Mouse (Mus musculus): ENCODE data around the gene Atn1. TPM values are rescaled to one million over a fixed set of nuclear protein-coding genes. Genes with fewer than 3 reads are reported as not detected.

The Atn1 gene
- polyA plus RNA-seq, 1 experiment from 2014 or later, result 1.5 TPM

DNA sequence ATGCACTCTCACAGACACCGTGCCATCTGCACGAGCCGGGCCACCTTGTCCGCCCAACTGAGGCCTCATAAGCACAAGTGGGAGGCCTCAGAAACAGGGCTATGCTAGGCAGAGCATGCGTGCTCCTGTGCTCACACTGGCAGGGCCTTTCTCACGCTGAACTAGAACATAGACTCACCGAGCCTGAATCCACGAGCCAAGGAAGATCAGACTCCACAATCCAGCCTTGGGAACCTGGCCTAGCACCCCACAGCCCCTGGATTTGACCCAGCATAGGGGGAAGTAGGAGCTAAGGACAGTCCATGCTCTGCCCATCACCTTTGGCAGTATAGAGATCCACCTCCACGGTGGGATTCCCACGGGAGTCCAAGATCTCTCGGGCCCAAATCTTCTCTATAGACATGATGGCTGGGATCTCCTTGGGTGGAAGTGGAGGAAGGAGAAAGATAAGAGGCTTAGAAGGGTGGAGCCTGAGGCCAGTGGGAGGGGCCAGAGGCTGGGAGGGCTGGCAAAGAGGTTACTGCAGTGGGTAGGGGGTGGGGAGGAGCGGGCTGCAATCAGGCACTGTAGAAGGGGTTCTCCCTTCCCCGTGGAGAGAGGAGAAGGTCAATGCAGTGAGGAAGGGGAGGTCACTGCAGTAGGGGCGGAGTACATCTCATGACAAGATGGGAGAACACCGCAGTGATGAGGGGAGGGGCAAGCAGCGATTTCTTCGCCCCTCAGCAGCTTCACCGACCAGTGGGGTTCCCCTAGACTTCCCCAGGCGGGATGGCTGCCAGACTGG is 11.8 kb upstream of the Atn1 start:
- Histone ChIP-seq H3K27ac (no peak overlapping the region), H3K27me3 (peaks cover 74% of the 10 kb centered on the region), H3K4me2 (peak overlapping the region; percentile 68), H3K9me3 (replicated peaks) (no peaks in the 10 kb centered on the region), H3K36me3 (no peaks in the 10 kb centered on the region), H3K9ac (no peak overlapping the region), H3K4me3 (replicated peaks) (peak overlapping the region; percentile 52), H3K4me1 (replicated peaks) (peaks cover 20% of the 10 kb centered on the region)
- peak; percentile 39; the same call in 1 of the 2 replicates for ATAC-seq (ENCODE audit: low read depth)
- 26% methylated on average over 19 of the region's 19 CpGs for WGBS (ENCODE audit: insufficient replicate concordance)
- no peak for DNase-seq

DNA sequence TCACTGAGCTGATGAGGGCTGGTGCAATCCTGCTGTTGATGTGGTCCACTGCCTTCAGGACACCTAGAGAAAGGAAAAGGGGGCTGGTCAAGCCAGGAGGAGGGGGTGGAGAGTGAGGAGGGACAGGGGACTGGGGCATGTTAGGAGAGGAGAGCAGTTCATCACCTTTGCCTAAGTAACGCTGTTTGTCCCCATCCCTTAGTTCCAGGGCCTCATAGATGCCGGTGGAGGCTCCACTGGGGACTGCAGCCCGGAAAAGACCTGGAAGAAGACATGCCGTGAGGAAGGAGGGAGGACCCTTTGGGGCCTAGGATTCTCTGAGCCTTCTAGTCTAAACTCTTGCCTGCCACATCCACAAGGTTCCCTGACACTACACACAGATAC is 11.2 kb upstream of the Atn1 start:
- DNase-seq (no peak), ATAC-seq (ENCODE audit: low read depth) (no peak)
- Histone ChIP-seq H3K4me1 (replicated peaks) (peaks cover 20% of the 10 kb centered on the region), H3K4me2 (no peak overlapping the region), H3K9ac (no peak overlapping the region), H3K9me3 (replicated peaks) (no peaks in the 10 kb centered on the region), H3K36me3 (no peaks in the 10 kb centered on the region), H3K27me3 (peaks cover 79% of the 10 kb centered on the region), H3K4me3 (replicated peaks) (no peak overlapping the region), H3K27ac (no peak overlapping the region)
- 65% methylated on average over 4 of the region's 4 CpGs for WGBS (ENCODE audit: insufficient replicate concordance)

DNA sequence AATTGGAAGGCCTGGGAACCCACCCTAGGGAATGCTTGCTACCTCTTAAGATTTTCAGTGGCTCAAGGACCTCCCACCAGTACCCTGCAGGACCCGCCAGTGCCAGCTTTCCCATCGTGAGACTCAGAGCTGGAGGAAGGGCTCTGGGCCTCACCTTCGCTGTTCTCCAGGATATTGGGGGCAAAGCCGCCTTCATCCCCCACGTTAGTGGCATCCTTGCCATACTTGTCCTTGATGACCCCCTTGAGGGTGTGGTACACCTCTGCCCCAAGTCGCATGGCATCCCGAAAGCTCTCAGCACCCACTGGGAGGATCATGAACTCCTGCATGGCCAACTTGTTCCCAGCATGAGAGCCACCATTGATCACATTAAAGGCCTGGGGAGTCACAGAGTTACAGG is 9.6 kb upstream of the Atn1 start:
- Histone ChIP-seq H3K27ac (no peak overlapping the region), H3K27me3 (peaks cover 89% of the 10 kb centered on the region), H3K4me1 (replicated peaks) (peaks cover 20% of the 10 kb centered on the region), H3K9ac (no peak overlapping the region), H3K9me3 (replicated peaks) (no peaks in the 10 kb centered on the region), H3K4me2 (no peak overlapping the region), H3K4me3 (replicated peaks) (no peak overlapping the region), H3K36me3 (no peaks in the 10 kb centered on the region)
- WGBS (ENCODE audit: insufficient replicate concordance), result 69% methylated on average over 7 of the region's 7 CpGs
- ATAC-seq (ENCODE audit: low read depth), result no peak
- no peak for DNase-seq

DNA sequence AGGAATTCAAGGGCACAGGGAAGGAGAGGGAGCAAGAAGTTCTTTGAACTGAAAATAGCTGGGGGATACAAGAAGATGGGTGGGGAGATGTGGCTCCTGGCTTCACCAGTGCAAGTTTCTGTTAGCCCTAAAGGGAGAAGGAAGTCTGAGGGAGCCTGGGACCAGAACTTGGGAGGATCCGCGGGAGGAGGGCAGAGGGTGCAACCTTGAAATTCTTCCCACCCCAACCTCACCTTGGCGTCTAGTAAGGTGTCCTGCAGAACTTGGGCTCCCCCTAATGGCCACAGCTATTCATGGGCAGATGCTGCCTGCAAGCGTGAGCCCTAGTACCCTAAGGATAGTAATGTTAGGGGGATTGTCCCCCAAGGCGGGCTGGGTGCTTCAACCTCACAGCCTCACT is 2.9 kb upstream of the Atn1 start:
- Histone ChIP-seq H3K36me3 (no peaks in the 10 kb centered on the region), H3K4me1 (replicated peaks) (peaks cover 35% of the 10 kb centered on the region), H3K9me3 (replicated peaks) (no peaks in the 10 kb centered on the region), H3K27me3 (peaks cover 100% of the 10 kb centered on the region), H3K4me3 (replicated peaks) (no peak overlapping the region), H3K9ac (no peak overlapping the region), H3K4me2 (peak overlapping the region; percentile 23; the same call in 1 of the 2 replicates), H3K27ac (no peak overlapping the region)
- peak; percentile 36; the same call in 1 of the 2 replicates for ATAC-seq (ENCODE audit: low read depth)
- 0% methylated on average over 5 of the region's 5 CpGs for WGBS (ENCODE audit: insufficient replicate concordance)
- peak; percentile 69 for DNase-seq

DNA sequence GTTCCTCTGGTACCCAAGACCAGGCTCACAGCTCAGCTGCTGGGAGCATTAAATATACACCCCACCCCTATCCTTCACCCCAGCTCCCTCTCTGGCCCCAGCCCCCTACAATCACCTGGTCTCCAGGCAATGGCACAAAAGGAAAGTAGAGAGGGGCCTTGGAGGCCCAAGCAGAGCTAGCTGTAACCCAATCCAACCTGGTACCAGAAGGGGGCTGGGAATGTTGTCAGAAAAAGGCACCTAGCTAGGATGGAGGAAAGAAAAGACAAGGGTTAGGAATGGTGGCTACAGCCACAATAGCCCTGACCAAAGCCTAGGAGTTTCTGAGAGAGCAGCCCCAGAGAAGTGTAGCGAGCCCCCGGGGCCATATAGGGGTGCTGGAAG is 2.5 kb upstream of the Atn1 start:
- Histone ChIP-seq H3K4me3 (replicated peaks) (no peak overlapping the region), H3K4me1 (replicated peaks) (peaks cover 38% of the 10 kb centered on the region), H3K36me3 (no peaks in the 10 kb centered on the region), H3K27me3 (peaks cover 100% of the 10 kb centered on the region), H3K9me3 (replicated peaks) (no peaks in the 10 kb centered on the region), H3K4me2 (peak overlapping the region; percentile 23; the same call in 1 of the 2 replicates), H3K9ac (no peak overlapping the region), H3K27ac (peak overlapping the region; percentile 47; the same call in 1 of the 2 replicates)
- DNase-seq, result no peak
- ATAC-seq (ENCODE audit: low read depth), result no peak
- 46% methylated on average over 2 of the region's 2 CpGs for WGBS (ENCODE audit: insufficient replicate concordance)

DNA sequence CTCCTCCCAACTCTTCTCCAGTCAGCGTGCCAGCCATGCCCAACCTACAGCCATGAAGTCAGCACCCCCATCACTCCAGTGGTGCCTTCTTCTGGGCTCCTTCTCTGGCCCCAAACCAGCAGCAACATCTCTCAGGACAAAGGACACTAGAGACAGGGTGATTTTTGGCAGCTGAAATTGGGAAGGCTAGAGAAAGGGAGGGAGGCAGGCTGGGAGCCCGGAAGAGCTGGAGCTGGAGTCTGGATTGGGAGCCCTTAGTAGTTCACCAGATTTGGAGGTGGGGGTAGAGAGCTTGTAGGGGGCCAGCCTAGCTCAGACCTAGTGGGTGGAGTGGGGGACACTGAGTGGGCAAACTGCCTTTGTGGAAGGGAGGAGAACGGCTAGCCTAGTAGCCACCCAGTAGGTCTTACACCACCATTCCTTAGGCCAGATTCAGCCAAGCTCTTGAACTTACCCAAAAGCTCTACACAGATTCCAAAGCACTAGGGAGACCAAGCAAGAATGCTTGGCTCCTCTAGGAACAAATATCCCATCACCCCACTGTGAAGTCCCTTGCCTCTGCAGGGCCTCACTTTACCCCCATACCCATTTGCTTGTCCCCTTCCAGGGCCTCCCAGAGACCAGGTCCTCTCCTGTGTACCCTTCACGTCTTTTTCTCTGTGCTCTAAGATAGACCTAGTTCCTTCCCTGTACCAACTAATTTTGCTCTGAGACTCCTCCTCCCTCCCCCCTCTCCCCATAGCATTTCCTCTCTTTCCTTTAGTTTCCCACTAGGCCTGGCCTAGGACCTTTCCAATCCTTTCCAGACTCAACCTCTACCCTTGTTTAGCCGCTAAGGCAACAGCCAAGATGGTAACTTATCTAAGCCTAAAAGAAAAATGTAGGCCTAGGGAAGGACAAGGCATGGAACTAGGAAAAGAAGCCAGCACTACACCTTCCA is 1.9 kb upstream of the Atn1 start:
- DNase-seq (no peak), ATAC-seq (ENCODE audit: low read depth) (no peak)
- WGBS (ENCODE audit: insufficient replicate concordance), result 51% methylated on average over 5 of the region's 5 CpGs

DNA sequence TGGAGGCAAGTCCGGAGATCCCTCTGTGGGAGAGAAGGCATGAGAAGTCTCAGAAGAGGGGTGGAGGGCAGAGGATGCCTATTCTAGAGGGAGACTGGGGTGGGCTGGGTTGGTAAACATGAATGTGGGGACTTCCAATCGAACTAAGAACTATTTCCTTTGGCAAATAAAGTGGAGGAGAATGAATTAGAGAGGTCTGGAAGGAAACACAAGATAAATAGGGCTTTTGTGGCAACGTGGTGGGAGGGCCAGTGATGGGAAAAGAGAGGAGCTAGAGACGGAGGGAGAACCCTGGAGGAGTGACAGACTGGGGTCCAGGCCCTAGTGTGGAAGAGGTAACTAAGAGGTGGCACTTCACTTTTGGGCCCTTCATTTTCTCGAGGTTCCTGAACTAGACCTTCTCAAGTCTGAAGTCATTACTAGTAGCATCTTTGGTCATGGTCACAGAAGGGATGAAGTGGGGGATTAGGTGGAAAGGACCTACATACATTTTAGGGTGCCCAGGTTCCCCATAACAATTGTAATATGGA is 1.1 kb upstream of the Atn1 start:
- ATAC-seq (ENCODE audit: low read depth) (no peak), DNase-seq (no peak)
- Histone ChIP-seq H3K36me3 (no peaks in the 10 kb centered on the region), H3K27me3 (peaks cover 98% of the 10 kb centered on the region), H3K27ac (0 out of 2 replicates have a peak overlapping the region, but pooled peaks have one; percentile 47), H3K4me3 (replicated peaks) (peak overlapping the region; percentile 67), H3K4me2 (peak overlapping the region; percentile 81), H3K9ac (0 out of 2 replicates have a peak overlapping the region, but pooled peaks have one; percentile 74), H3K4me1 (replicated peaks) (peaks cover 38% of the 10 kb centered on the region), H3K9me3 (replicated peaks) (no peaks in the 10 kb centered on the region)
- WGBS (ENCODE audit: insufficient replicate concordance), result 25% methylated on average over 5 of the region's 5 CpGs

More for the DNA sequence above, 1.9 kb upstream of the Atn1 start:
- peaks cover 100% of the 10 kb centered on the region for H3K27me3 ChIP-seq
- peak overlapping the region; percentile 47; the same call in 1 of the 2 replicates for H3K27ac ChIP-seq
- H3K36me3 ChIP-seq, result no peaks in the 10 kb centered on the region
- no peak overlapping the region for H3K9ac ChIP-seq
- H3K4me1 ChIP-seq (replicated peaks), result peaks cover 38% of the 10 kb centered on the region
- H3K9me3 ChIP-seq (replicated peaks), result no peaks in the 10 kb centered on the region
- peak overlapping the region; percentile 67; the same call in 1 of the 2 replicates for H3K4me3 ChIP-seq (replicated peaks)
- H3K4me2 ChIP-seq, result peak overlapping the region; percentile 81

DNA sequence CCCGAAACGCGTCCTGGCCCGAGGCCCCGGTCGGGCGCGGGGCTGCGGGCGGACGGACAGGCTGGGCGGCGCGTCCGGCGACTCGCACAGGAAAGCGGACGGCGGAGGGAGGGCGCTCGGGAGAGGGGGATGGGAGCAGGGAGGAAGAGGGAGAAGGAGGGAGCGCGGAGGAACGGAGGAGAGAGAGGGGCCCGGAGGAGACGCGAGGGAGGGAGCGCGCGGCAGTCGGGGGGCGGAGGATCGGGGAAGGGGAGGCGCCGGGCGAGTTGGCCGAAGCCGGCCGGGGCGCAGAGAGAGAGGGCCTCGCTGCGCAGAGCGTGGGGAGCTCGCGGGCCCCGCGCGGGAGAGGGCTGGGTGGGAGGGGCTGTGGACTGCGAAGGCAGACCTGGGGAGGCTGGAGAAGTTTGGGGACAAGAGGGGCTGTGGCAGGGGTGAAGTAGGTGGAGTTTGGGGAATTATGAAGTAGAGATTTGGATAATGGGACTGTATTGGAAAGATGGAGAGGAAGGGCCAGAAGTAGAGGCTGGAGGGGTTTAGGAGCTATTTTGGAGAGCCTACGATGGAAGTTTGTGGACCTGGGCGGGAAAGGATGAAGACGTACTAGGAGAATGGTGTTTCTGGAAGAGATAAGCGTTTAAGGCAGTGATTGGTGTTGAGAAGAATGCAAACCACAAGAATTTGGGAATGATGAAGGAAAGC is 477 bp upstream of the Atn1 start:
- Histone ChIP-seq H3K9me3 (replicated peaks) (no peaks in the 10 kb centered on the region), H3K4me2 (peak overlapping the region; percentile 81), H3K36me3 (no peaks in the 10 kb centered on the region), H3K27ac (peak overlapping the region; percentile 73), H3K9ac (peak overlapping the region; percentile 74), H3K4me3 (replicated peaks) (peak overlapping the region; percentile 67), H3K4me1 (replicated peaks) (peaks cover 38% of the 10 kb centered on the region), H3K27me3 (peaks cover 94% of the 10 kb centered on the region)
- ATAC-seq (ENCODE audit: low read depth) (peak; percentile 39; the same call in 1 of the 2 replicates), DNase-seq (no peak)
- 2% methylated on average over 40 of the region's 54 CpGs for WGBS (ENCODE audit: insufficient replicate concordance)

DNA sequence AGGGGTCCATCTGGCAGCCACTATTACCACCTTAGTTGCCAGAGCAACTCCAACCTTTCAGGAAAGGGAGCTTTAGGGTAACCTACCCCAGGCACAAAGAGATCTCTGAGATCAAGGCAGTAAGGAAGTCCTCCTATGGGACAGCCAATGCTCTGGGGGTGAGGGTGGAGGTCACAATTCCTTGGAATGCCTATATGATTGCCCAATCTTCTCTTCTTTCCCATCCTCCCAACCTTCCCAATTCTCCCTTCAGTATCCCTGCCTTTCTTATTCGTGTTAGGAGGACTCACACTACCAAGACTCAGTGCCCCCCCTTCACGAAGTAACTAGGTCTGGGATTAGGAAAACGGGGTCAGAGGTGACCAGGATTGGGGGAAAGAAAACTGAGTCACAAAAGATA is 1.0 kb downstream of the Atn1 start:
- 17% methylated on average over 3 of the region's 3 CpGs for WGBS (ENCODE audit: insufficient replicate concordance)
- H3K27ac ChIP-seq, result no peak overlapping the region
- peaks cover 79% of the 10 kb centered on the region for H3K27me3 ChIP-seq
- H3K9me3 ChIP-seq (replicated peaks), result no peaks in the 10 kb centered on the region
- peak overlapping the region; percentile 74 for H3K9ac ChIP-seq
- DNase-seq (no peak), ATAC-seq (ENCODE audit: low read depth) (no peak)
- peak overlapping the region; percentile 67 for H3K4me3 ChIP-seq (replicated peaks)
- peaks cover 41% of the 10 kb centered on the region for H3K4me1 ChIP-seq (replicated peaks)
- no peaks in the 10 kb centered on the region for H3K36me3 ChIP-seq
- H3K4me2 ChIP-seq, result peak overlapping the region; percentile 81

DNA sequence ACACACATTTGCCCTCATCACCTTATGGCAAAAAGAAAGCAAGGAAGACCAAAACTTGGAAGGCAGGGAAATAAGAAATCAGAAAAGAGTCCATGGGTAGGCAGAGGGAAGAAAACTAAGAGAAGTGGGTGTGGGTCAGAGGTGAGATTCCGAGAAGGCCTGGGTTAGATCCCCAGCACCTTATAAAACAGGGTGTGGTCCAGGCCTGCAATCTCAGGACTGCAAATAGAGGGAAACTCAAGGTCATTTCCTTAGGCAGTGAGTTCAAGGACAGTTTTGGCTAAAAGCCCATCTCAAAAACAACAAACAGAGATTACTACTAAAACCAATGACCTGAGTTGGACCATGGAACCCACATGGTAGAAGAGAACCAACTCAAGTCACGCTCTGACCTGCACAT is 2.5 kb downstream of the Atn1 start:
- Histone ChIP-seq H3K4me2 (no peak overlapping the region), H3K27ac (no peak overlapping the region), H3K9ac (no peak overlapping the region), H3K9me3 (replicated peaks) (no peaks in the 10 kb centered on the region), H3K36me3 (no peaks in the 10 kb centered on the region), H3K4me1 (replicated peaks) (peaks cover 37% of the 10 kb centered on the region), H3K27me3 (peaks cover 65% of the 10 kb centered on the region), H3K4me3 (replicated peaks) (no peak overlapping the region)
- 65% methylated on average over 2 of the region's 2 CpGs for WGBS (ENCODE audit: insufficient replicate concordance)
- DNase-seq, result no peak
- ATAC-seq (ENCODE audit: low read depth), result no peak
